Mouse (Mus musculus): ENCODE results near the gene Fbf1. TPM values are rescaled to one million over a fixed set of nuclear protein-coding genes. Genes with fewer than 3 reads are reported as not detected.

The Fbf1 gene
- polyA plus RNA-seq, 1 experiment: 26.4 TPM

DNA sequence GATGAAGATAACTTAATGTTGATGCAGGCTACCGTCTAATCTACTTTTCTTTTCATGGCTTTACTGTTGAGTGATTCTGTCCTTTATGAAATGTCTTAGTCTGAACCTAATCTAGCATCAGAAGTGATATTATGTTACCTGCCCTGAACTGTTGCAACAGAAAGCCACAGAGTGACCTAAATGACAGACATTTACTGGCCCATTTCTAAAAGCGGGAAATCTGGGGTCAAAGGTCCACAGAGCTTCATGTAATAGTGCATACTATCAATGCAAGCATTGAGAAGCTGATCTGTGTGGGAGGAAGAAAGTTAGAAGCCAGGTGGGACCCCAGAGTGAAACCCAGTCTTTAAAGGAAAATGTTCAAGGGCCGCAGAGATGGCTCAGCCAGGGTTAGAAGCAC is 35.2 kb upstream of the Fbf1 start:
- H3K4me3 ChIP-seq (ENCODE audit: insufficient read depth, low read length): no peak overlapping the region
- H3K27ac ChIP-seq (ENCODE audit: insufficient read depth, low read depth, low read length): no peak overlapping the region
- H3K4me1 ChIP-seq (ENCODE audit: control insufficient read depth, insufficient read depth, low read length): no peaks in the 10 kb centered on the region
- TF ChIP-seq POLR2A (IDR thresholded peaks at IDR 0.05; ENCODE audit: borderline replicate concordance, low read depth, low read length): no peak
- TF ChIP-seq CTCF (IDR thresholded peaks at IDR 0.05; ENCODE audit: low read depth, low read length): no peak

DNA sequence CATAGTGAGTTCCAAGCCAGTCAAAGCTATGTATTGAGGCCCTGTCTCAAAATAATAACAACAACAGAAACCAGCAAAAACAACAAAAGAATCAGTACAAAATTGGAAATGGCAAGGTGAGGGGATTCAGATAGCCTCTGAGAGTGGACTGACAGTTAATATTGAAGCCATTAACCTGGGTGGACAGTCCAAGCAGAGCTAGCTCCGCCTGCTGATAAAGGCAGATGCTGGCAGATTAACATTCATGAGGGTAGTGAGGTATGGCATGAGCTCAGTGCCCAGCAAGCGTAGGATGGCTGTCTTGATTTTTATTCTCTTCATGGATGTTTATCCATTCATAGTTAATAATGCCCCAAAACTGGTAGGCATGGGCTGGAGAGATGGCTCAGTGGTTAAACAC is 33.2 kb upstream of the Fbf1 start:
- TF ChIP-seq POLR2A (IDR thresholded peaks at IDR 0.05; ENCODE audit: borderline replicate concordance, low read depth, low read length) (no peak), CTCF (IDR thresholded peaks at IDR 0.05; ENCODE audit: low read depth, low read length) (no peak)
- Histone ChIP-seq H3K4me3 (ENCODE audit: insufficient read depth, low read length) (no peak overlapping the region), H3K27ac (ENCODE audit: insufficient read depth, low read depth, low read length) (no peak overlapping the region), H3K4me1 (ENCODE audit: control insufficient read depth, insufficient read depth, low read length) (peaks cover 8% of the 10 kb centered on the region)

DNA sequence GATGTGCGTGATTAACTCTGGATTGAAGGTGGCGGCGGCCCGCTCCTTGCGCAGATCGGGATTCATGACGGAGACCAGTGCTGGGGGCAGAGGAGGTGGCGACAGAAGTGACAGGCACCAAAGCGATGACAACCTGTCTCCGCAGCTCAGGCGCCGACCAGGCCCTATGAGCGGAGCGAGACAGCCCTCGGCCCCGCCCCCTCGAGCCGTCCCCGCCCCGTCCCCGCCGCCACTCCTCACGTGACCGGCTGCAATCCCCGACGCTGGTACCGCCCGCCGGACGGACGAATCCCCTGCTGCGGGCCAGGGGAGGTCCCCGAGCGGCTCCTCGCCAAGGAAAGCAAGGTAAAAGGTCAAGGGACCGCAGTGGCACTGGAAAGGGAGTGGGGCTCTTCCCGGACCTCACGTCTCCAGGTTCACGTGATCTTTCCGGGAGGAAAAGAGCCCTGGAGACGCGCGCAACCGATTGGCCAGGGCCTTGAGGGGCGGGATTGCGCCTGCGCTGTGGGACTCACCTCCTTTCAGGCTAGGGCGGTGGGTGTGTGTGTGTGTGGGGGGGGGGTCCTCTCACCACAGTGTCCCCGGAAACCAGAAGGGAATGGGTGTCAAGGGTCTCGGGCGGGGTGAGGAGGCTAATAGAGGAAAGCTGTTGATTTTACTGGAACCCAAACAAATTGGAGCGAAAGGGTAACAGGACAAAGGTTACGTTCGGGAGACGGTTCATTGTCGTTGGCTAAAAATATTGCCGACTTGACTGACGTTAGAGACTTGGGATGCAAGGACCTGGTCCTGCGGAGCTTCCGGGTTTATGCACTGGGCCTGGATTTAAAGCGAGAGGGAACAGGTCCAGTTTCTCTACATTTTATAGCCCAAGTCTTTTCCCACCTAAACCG is 30.9 kb upstream of the Fbf1 start, which contains the start of the genes Ten1 and Acox1:
Gene Ten1, plus strand, starts transcription at position 217 of the 893 bp plus-strand sequence.
Gene Acox1, minus strand, starts transcription at position 407 of the 893 bp plus-strand sequence.
- TF ChIP-seq CTCF (IDR thresholded peaks at IDR 0.05; ENCODE audit: low read depth, low read length) (no peak), POLR2A (IDR thresholded peaks at IDR 0.05; ENCODE audit: borderline replicate concordance, low read depth, low read length) (peak; percentile 82; the same call in 1 of the 2 replicates)
- Histone ChIP-seq H3K4me3 (ENCODE audit: insufficient read depth, low read length) (peak within 1 kb of the TSS; percentile 70), H3K27ac (ENCODE audit: insufficient read depth, low read depth, low read length) (peak within 1 kb of the TSS; percentile 99), H3K4me1 (ENCODE audit: control insufficient read depth, insufficient read depth, low read length) (peaks cover 23% of the 10 kb centered on the region)

DNA sequence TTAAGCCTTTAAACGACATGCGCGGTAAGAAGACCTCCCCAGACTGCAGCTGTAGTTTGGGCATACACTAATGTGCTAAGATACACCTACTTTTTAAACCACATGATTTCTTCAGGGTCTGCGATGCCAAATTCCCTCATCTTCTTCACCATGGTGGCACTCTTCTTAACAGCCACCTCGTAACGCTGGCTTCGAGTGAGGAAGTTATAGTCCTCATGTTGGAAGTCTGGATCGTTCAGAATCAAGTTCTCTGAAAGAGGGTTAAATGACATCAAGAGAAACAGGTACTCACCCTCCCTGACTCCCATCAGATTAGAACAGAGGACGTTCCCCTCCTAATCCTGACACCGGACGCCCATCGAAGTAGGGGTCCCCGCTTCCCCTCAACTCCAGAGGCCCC is 30.2 kb upstream of the Fbf1 start:
- Histone ChIP-seq H3K4me1 (ENCODE audit: control insufficient read depth, insufficient read depth, low read length) (peaks cover 23% of the 10 kb centered on the region), H3K4me3 (ENCODE audit: insufficient read depth, low read length) (peak overlapping the region; percentile 70), H3K27ac (ENCODE audit: insufficient read depth, low read depth, low read length) (peak overlapping the region; percentile 69)
- TF ChIP-seq POLR2A (IDR thresholded peaks at IDR 0.05; ENCODE audit: borderline replicate concordance, low read depth, low read length): no peak
- TF ChIP-seq CTCF (IDR thresholded peaks at IDR 0.05; ENCODE audit: low read depth, low read length): no peak

DNA sequence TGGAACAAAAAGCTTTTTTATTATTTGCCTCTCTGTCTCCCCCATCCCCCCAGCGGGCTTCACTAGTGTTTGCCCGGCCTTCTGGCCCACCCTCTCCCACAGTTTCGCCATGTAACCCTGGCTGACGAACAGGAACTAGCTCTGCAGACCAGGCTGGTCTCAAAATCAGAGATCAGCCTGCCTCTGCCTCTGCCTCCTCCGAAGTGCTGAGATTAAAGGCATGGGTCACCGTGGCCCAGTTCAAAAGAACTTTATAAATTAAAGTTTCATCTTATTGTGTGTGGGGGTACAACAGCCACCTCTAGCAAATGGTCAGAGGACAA is 29.6 kb upstream of the Fbf1 start:
- TF ChIP-seq POLR2A (IDR thresholded peaks at IDR 0.05; ENCODE audit: borderline replicate concordance, low read depth, low read length) (no peak), CTCF (IDR thresholded peaks at IDR 0.05; ENCODE audit: low read depth, low read length) (no peak)
- Histone ChIP-seq H3K4me1 (ENCODE audit: control insufficient read depth, insufficient read depth, low read length) (peaks cover 23% of the 10 kb centered on the region), H3K4me3 (ENCODE audit: insufficient read depth, low read length) (peak overlapping the region; percentile 29), H3K27ac (ENCODE audit: insufficient read depth, low read depth, low read length) (no peak overlapping the region)

DNA sequence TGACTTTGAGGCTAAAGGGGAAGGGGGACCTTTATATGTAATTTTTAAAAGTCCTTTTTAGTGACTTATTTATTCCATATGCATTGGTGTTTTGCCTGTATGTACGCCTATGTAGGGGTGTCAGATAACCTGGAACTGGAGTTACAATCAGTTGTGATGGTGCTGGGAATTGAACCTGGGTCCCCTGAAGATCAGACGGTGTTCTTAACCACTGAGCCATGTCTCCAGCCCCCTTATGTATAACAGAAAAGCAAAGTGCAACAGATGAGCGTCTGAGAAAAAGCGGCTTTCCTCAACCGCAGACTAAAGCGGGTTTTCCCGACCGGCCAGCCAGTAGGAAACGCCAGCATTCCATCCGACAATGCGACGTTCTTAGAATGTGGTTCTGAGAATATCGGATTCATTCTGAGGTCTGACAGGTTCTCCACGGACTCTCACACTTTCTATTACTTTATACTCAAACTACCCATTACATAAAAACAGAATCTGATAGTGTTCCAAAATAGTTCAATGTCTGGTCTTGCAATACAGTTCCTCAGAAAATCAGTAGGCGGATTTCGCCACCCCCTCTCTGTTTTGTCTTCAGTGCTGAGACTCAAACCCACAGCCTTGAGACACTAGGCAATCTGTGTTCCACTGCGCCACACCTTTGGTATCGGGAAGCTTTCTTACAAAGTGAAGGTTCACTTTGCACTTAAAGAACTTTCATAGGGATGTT is 29.1 kb upstream of the Fbf1 start:
- no peak for TF ChIP-seq CTCF (IDR thresholded peaks at IDR 0.05; ENCODE audit: low read depth, low read length)
- H3K4me3 ChIP-seq (ENCODE audit: insufficient read depth, low read length): no peak overlapping the region
- H3K27ac ChIP-seq (ENCODE audit: insufficient read depth, low read depth, low read length): no peak overlapping the region
- H3K4me1 ChIP-seq (ENCODE audit: control insufficient read depth, insufficient read depth, low read length): peaks cover 23% of the 10 kb centered on the region

DNA sequence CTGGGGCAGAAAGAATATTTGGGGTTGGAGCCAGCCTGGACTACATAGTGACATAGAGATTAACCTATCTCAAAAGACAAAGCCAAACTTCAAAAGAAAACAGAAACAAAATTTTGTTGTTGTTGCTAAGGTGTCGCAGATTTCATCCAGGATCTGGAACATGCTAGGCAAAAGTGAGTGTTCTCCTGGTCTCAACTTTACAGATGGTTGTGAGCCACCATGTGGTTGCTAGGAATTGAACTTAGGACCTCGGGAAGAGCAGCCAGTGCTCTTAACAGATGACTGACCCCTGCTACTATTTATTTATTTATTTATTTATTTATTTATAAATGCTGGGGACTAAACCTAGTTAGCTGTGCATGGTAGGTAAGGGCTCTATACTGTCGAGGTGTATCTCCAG is 28.4 kb upstream of the Fbf1 start:
- Histone ChIP-seq H3K27ac (ENCODE audit: insufficient read depth, low read depth, low read length) (no peak overlapping the region), H3K4me3 (ENCODE audit: insufficient read depth, low read length) (no peak overlapping the region), H3K4me1 (ENCODE audit: control insufficient read depth, insufficient read depth, low read length) (peaks cover 23% of the 10 kb centered on the region)
- TF ChIP-seq POLR2A (IDR thresholded peaks at IDR 0.05; ENCODE audit: borderline replicate concordance, low read depth, low read length): no peak

DNA sequence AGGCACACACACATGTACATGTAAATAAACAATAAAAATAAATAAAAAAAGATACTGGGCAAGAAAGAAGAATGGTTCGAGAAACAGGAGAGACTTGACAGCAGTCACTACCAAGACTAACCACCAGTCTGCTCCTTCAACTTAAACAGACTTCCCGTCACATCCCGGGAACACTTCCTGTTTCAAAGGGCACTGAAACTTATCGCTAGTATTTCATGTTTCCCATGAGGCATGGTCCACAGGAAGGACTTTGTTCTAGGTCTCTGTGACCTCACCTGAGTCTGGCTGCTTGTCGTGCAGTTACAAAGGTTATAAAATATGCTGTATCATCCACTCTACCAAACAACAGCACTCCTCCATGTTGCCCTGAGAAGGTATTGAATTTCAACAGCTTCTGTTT is 27.3 kb upstream of the Fbf1 start:
- no peak for TF ChIP-seq CTCF (IDR thresholded peaks at IDR 0.05; ENCODE audit: low read depth, low read length)
- TF ChIP-seq POLR2A (IDR thresholded peaks at IDR 0.05; ENCODE audit: borderline replicate concordance, low read depth, low read length): no peak
- peaks cover 23% of the 10 kb centered on the region for H3K4me1 ChIP-seq (ENCODE audit: control insufficient read depth, insufficient read depth, low read length)
- peak overlapping the region; percentile 13; the same call in 1 of the 2 replicates for H3K4me3 ChIP-seq (ENCODE audit: insufficient read depth, low read length)
- peak overlapping the region; percentile 39 for H3K27ac ChIP-seq (ENCODE audit: insufficient read depth, low read depth, low read length)

DNA sequence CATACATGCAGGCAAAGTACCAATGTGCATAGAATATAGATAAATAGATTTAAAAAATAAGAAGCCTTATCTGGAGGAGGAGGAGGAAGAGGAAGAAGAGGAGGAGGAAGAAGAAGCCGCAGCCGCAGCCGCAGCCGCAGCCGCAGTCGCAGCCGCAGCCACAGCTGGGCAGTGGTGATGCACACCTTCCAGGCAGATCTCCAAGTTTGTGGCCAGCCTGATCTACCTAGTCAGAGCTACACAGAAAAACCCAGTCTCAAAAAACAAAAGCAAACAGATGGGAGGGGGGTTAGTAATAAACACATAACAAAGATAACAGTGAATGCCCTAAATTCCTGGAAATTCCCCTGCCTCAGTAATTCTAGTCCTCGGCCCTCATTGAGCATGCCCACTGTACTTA is 26.7 kb upstream of the Fbf1 start:
- Histone ChIP-seq H3K27ac (ENCODE audit: insufficient read depth, low read depth, low read length) (no peak overlapping the region; the same call in 1 of the 2 replicates), H3K4me3 (ENCODE audit: insufficient read depth, low read length) (no peak overlapping the region), H3K4me1 (ENCODE audit: control insufficient read depth, insufficient read depth, low read length) (peaks cover 23% of the 10 kb centered on the region)
- TF ChIP-seq POLR2A (IDR thresholded peaks at IDR 0.05; ENCODE audit: borderline replicate concordance, low read depth, low read length) (no peak), CTCF (IDR thresholded peaks at IDR 0.05; ENCODE audit: low read depth, low read length) (no peak)

Measured in bone marrow macrophage, adult 2 months (primary cell).